Mouse (Mus musculus): ENCODE data around the gene Card9. TPM values are rescaled to one million over a fixed set of nuclear protein-coding genes. Genes with fewer than 3 reads are reported as not detected.

The Card9 gene
- polyA plus RNA-seq, 1 experiment from 2014 or later, result 1.8 TPM

DNA sequence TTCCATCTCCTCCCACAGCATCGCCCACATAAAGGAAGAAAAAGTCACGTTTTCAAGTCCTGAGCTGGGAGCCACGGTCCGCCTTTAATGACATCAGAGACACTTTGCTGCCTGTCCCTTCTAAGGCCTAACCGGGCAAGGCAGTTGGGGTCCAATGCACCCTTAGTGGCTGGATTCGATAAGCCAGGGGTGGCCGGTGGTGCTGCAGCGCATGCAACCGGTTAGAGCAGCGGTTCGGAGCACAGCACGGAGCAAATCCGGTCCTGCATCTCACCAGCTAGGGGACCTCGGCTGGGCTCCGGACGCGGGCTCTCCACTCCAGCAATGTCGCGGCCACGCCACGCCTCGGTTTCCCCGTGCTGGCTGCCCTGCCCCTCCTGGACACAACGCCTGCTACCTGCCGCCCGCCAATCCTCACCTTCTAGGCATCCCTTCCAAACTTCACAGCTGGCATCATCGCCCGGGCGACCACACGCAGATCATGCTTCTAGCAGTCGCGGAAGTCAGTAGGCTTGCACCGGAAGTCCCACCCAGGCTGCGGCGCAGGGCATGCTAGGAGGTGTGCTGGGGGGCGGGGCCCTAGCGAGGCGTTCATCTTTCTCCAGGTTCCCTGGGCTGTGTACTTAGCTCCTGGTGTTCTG lies 19.5 kb upstream of the Card9 start, which contains the start of gene Snapc4:
Gene Snapc4, minus strand, starts transcription at position 523 of the 641 bp plus-strand sequence.
- under 1% methylated on average over 38 of the region's 38 CpGs for WGBS
- Histone ChIP-seq H3K36me3 (ENCODE audit: control insufficient read depth, insufficient read depth, low read length) (peaks cover 12% of the 10 kb centered on the region; the same call in 1 of the 2 replicates), H3K9ac (ENCODE audit: low read length) (peak within 1 kb of the TSS; percentile 75), H3K4me2 (ENCODE audit: low read depth, low read length, severe bottlenecking) (peak within 1 kb of the TSS; percentile 93), H3K27ac (ENCODE audit: low read depth, low read length) (0 out of 2 replicates have a peak within 1 kb of the TSS, but pooled peaks have one; percentile 25), H3K4me1 (replicated peaks; ENCODE audit: control insufficient read depth, insufficient read depth, low read length) (peaks cover 4% of the 10 kb centered on the region; the same call in 1 of the 2 replicates), H3K9me3 (ENCODE audit: control insufficient read depth, low read length) (no peaks in the 10 kb centered on the region), H3K4me3 (ENCODE audit: low read depth, low read length) (peak within 1 kb of the TSS; percentile 82), H3K27me3 (ENCODE audit: control insufficient read depth, insufficient read depth, low read length) (no peaks in the 10 kb centered on the region)
- ATAC-seq (replicated peaks; ENCODE audit: low FRiP score), result peak; percentile 96
- peak; percentile 93 for DNase-seq (ENCODE audit: low spot score)

GRCm38 (mm10) chr2:26372396-26372795 lies 11.7 kb upstream of the Card9 start:
- H3K27ac ChIP-seq (ENCODE audit: low read depth, low read length), result no peak overlapping the region
- no peaks in the 10 kb centered on the region for H3K9me3 ChIP-seq (ENCODE audit: control insufficient read depth, low read length)
- H3K9ac ChIP-seq (ENCODE audit: low read length), result no peak overlapping the region
- 95% methylated on average over 8 of the region's 8 CpGs for WGBS
- ATAC-seq (replicated peaks; ENCODE audit: low FRiP score), result no peak
- no peak overlapping the region for H3K4me3 ChIP-seq (ENCODE audit: low read depth, low read length)
- peaks cover 11% of the 10 kb centered on the region; the same call in 1 of the 2 replicates for H3K36me3 ChIP-seq (ENCODE audit: control insufficient read depth, insufficient read depth, low read length)
- H3K27me3 ChIP-seq (ENCODE audit: control insufficient read depth, insufficient read depth, low read length), result no peaks in the 10 kb centered on the region
- no peak overlapping the region for H3K4me2 ChIP-seq (ENCODE audit: low read depth, low read length, severe bottlenecking)
- H3K4me1 ChIP-seq (replicated peaks; ENCODE audit: control insufficient read depth, insufficient read depth, low read length), result no peaks in the 10 kb centered on the region
- no peak for DNase-seq (ENCODE audit: low spot score)

DNA sequence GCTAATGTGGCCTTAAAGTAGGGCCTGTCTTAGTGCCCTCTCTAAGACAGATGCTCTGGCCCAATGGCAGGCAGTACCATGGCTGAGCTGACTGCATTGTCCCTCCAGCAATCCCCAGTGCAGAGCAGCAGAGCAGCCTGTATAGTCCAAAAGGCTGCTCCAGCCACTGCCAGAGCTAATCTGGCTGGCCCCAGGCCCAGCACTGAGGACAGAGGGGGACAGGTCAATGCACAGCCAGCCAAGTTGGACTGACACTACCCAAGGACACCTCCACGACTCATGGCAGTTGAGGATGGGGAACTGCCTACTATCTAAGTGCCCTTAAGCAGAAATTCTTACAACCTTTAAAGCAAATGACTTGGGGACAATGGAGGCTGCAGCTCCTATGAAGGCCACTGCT lies 7.9 kb upstream of the Card9 start:
- ATAC-seq (replicated peaks; ENCODE audit: low FRiP score), result no peak
- 77% methylated on average over 1 of the region's 1 CpGs for WGBS

DNA sequence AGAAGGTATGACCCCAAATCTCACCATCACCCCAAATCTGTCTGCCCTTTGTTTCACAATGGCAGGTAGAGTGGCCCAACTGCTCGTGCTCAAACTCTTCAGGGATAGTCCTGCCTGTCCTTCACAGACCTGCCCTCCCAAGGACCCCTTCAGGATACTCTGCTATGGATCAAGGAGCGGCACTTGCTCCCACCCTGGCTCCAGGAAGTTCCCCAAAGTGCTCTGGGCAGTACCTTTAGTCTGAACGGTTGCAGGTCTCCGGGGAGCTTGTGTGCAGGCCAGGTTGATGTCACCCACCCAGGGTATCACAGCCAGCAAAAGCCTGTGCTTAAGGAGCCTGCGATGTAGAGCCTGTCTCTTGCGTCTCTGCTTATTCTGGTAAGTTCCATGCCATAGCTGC lies 7.2 kb upstream of the Card9 start:
- Histone ChIP-seq H3K27me3 (ENCODE audit: control insufficient read depth, insufficient read depth, low read length) (no peaks in the 10 kb centered on the region), H3K9me3 (ENCODE audit: control insufficient read depth, low read length) (no peaks in the 10 kb centered on the region), H3K4me1 (replicated peaks; ENCODE audit: control insufficient read depth, insufficient read depth, low read length) (no peaks in the 10 kb centered on the region), H3K27ac (ENCODE audit: low read depth, low read length) (no peak overlapping the region), H3K36me3 (ENCODE audit: control insufficient read depth, insufficient read depth, low read length) (peaks cover 11% of the 10 kb centered on the region), H3K4me2 (ENCODE audit: low read depth, low read length, severe bottlenecking) (no peak overlapping the region), H3K4me3 (ENCODE audit: low read depth, low read length) (no peak overlapping the region), H3K9ac (ENCODE audit: low read length) (no peak overlapping the region)
- DNase-seq (ENCODE audit: low spot score), result no peak
- 93% methylated on average over 6 of the region's 6 CpGs for WGBS
- ATAC-seq (replicated peaks; ENCODE audit: low FRiP score), result no peak

More for the DNA sequence above, 7.9 kb upstream of the Card9 start:
- DNase-seq (ENCODE audit: low spot score), result no peak
- Histone ChIP-seq H3K4me1 (replicated peaks; ENCODE audit: control insufficient read depth, insufficient read depth, low read length) (no peaks in the 10 kb centered on the region), H3K27me3 (ENCODE audit: control insufficient read depth, insufficient read depth, low read length) (no peaks in the 10 kb centered on the region), H3K36me3 (ENCODE audit: control insufficient read depth, insufficient read depth, low read length) (peaks cover 11% of the 10 kb centered on the region), H3K4me3 (ENCODE audit: low read depth, low read length) (no peak overlapping the region), H3K4me2 (ENCODE audit: low read depth, low read length, severe bottlenecking) (no peak overlapping the region), H3K9ac (ENCODE audit: low read length) (no peak overlapping the region), H3K9me3 (ENCODE audit: control insufficient read depth, low read length) (no peaks in the 10 kb centered on the region), H3K27ac (ENCODE audit: low read depth, low read length) (no peak overlapping the region)

DNA sequence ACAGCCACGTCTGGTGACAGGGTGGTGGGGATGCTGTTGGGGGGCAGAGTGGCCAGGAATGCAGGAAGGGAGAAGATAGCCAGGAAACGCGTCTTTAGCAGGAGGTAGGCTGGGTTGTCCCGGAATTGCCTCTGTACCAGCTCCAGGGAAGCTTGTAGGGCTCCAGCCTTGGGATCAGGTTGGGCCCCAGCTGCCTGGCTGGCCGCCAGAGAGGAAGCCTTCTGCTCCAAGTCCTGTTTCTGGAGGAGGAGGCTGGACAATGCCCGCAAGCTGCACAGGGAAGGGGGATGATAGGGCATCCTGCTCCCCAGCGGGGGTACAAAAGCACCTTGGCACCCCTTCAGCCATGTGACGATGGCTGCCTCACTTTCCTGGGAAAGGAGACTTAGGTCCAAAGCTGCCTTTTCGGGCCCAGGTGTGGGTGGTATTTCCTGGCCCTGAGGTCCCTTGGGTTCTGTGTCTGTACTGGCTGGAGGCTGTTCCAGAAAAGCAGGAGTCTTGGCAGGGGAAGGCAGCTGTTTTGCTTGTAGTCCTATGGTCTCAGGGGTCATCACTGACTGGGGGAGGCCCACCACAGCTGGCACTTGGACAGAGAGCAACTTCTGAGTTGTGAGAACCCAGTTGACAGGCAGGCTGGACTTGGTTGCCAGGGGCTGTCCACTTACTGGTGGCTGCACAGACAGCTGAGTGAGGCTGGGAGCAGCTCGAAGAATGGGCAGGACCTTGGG lies 4.2 kb upstream of the Card9 start:
- H3K4me2 ChIP-seq (ENCODE audit: low read depth, low read length, severe bottlenecking), result no peak overlapping the region
- H3K4me1 ChIP-seq (replicated peaks; ENCODE audit: control insufficient read depth, insufficient read depth, low read length), result no peaks in the 10 kb centered on the region
- 89% methylated on average over 10 of the region's 10 CpGs for WGBS
- H3K36me3 ChIP-seq (ENCODE audit: control insufficient read depth, insufficient read depth, low read length), result peaks cover 7% of the 10 kb centered on the region
- H3K9ac ChIP-seq (ENCODE audit: low read length), result no peak overlapping the region
- H3K4me3 ChIP-seq (ENCODE audit: low read depth, low read length), result no peak overlapping the region
- no peak overlapping the region for H3K27ac ChIP-seq (ENCODE audit: low read depth, low read length)
- no peaks in the 10 kb centered on the region for H3K9me3 ChIP-seq (ENCODE audit: control insufficient read depth, low read length)
- no peak for DNase-seq (ENCODE audit: low spot score)
- no peaks in the 10 kb centered on the region for H3K27me3 ChIP-seq (ENCODE audit: control insufficient read depth, insufficient read depth, low read length)
- no peak for ATAC-seq (replicated peaks; ENCODE audit: low FRiP score)

DNA sequence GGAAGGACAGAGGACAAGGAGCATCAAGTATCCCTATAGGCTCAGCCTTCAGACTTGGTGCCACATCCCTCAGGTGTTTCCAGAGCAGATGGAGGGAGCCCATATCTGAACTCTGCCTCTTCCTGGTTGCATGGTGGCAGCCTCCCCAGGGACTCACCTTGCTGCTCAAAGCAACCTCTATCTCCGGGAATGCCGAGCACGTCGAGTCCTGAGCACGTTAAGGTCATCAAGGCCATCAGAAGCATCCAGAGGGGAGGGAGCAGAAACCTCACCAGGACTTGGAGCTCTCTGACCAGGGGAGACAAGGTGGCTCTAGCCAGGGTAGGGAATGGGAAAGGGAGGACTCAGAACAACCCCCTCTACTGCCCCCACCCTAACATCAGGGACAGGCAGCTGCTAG lies 2.8 kb upstream of the Card9 start:
- Histone ChIP-seq H3K9me3 (ENCODE audit: control insufficient read depth, low read length) (no peaks in the 10 kb centered on the region), H3K4me2 (ENCODE audit: low read depth, low read length, severe bottlenecking) (no peak overlapping the region), H3K4me3 (ENCODE audit: low read depth, low read length) (no peak overlapping the region), H3K4me1 (replicated peaks; ENCODE audit: control insufficient read depth, insufficient read depth, low read length) (no peaks in the 10 kb centered on the region), H3K36me3 (ENCODE audit: control insufficient read depth, insufficient read depth, low read length) (peaks cover 5% of the 10 kb centered on the region), H3K27ac (ENCODE audit: low read depth, low read length) (no peak overlapping the region), H3K27me3 (ENCODE audit: control insufficient read depth, insufficient read depth, low read length) (no peaks in the 10 kb centered on the region), H3K9ac (ENCODE audit: low read length) (no peak overlapping the region)
- ATAC-seq (replicated peaks; ENCODE audit: low FRiP score) (no peak), DNase-seq (ENCODE audit: low spot score) (no peak)
- 93% methylated on average over 5 of the region's 5 CpGs for WGBS

DNA sequence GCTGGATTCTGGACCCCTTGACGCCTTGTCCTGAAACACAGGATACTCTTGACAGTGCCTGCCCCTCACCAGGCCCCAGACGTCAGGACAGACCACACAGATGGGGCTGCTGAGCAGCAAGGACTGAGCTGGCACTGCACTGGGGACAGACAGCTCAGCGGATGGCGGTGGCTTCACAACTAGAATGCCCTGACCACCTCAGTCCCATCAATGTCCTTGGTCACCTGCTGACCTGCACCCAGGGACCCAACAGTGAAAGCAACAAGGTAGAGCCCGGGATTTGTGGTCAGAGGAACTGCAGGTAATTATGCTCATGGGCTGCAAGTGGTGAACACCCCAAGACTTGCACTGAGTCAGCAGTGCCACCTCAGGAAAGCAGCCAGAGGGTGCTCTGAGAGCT lies 2.3 kb upstream of the Card9 start:
- 85% methylated on average over 5 of the region's 5 CpGs for WGBS
- no peak overlapping the region for H3K4me2 ChIP-seq (ENCODE audit: low read depth, low read length, severe bottlenecking)
- DNase-seq (ENCODE audit: low spot score) (no peak), ATAC-seq (replicated peaks; ENCODE audit: low FRiP score) (no peak)
- H3K9ac ChIP-seq (ENCODE audit: low read length), result no peak overlapping the region
- no peaks in the 10 kb centered on the region for H3K4me1 ChIP-seq (replicated peaks; ENCODE audit: control insufficient read depth, insufficient read depth, low read length)
- H3K27ac ChIP-seq (ENCODE audit: low read depth, low read length), result no peak overlapping the region
- H3K9me3 ChIP-seq (ENCODE audit: control insufficient read depth, low read length), result no peaks in the 10 kb centered on the region
- no peaks in the 10 kb centered on the region for H3K27me3 ChIP-seq (ENCODE audit: control insufficient read depth, insufficient read depth, low read length)
- no peak overlapping the region for H3K4me3 ChIP-seq (ENCODE audit: low read depth, low read length)
- H3K36me3 ChIP-seq (ENCODE audit: control insufficient read depth, insufficient read depth, low read length), result peaks cover 5% of the 10 kb centered on the region

DNA sequence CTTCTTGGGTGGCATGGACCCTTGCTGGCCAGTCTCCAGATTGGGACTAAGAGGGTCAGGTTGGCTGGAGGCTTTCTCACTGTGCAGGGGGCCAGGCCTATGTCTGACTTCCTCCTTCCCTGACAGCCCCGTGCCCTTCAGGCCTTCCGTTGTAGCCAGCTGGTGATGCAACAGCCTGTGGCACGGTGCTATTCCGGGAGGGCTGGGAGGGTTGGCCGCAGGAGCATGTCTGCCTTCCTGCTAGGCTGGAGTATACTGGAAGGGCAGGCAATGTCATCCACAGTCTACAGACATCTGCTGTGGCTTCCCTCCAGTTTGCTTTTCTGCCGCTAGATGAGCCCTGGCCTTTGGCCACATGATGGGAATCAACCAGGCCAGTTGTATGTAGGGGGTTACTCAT lies 735 bp downstream of the Card9 start:
- no peak overlapping the region for H3K27ac ChIP-seq (ENCODE audit: low read depth, low read length)
- whole genome bisulfite sequencing, result 95% methylated on average over 6 of the region's 6 CpGs
- ATAC-seq (replicated peaks; ENCODE audit: low FRiP score), result no peak

More for the DNA sequence above, 735 bp downstream of the Card9 start:
- no peaks in the 10 kb centered on the region; the same call in 1 of the 2 replicates for H3K36me3 ChIP-seq (ENCODE audit: control insufficient read depth, insufficient read depth, low read length)
- no peak for DNase-seq (ENCODE audit: low spot score)
- no peak overlapping the region for H3K9ac ChIP-seq (ENCODE audit: low read length)
- no peak overlapping the region for H3K4me3 ChIP-seq (ENCODE audit: low read depth, low read length)
- no peaks in the 10 kb centered on the region for H3K27me3 ChIP-seq (ENCODE audit: control insufficient read depth, insufficient read depth, low read length)
- H3K4me1 ChIP-seq (replicated peaks; ENCODE audit: control insufficient read depth, insufficient read depth, low read length), result no peaks in the 10 kb centered on the region
- H3K4me2 ChIP-seq (ENCODE audit: low read depth, low read length, severe bottlenecking), result no peak overlapping the region
- no peaks in the 10 kb centered on the region for H3K9me3 ChIP-seq (ENCODE audit: control insufficient read depth, low read length)

All from forebrain, embryonic 11.5 days (tissue).